ENCODE assay signal across 8 mouse cellular contexts in the genomic region with DNA sequence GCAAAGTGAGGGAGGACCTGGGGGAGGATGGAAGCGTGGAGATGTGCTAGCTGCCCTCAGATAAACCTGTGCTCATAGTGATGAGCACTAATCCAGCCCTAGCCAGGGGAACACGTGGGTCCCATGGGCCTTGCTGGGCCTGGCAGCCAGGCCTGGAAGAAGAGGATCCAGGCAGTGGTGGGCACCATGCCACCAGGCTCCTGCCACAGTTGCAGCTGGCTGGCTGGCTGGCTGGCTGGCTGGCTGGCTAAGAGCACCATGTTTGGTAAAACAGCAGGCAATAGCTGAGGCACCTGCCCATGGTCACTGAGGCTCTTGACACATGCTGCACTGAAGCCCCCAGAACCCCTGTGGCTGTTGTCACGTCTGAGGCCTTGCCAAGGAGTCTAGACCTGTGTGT. TPM values are rescaled to one million over a fixed set of nuclear protein-coding genes. Genes with fewer than 3 reads are reported as not detected.
DNase-seq lines count a peak whose midpoint lies in the region; ATAC-seq and TF ChIP-seq lines count a peak whose summit lies in the region.

No protein-coding gene starts in this region.

- TF ChIP-seq EP300 in lung, postnatal 0 days (IDR thresholded peaks at IDR 0.05) = no peak

- DNase-seq in lung, postnatal 10 days = peak; percentile 51
- no peak for DNase-seq in lung, postnatal 0 days (ENCODE audit: low spot score)
- DNase-seq in cerebellum, postnatal 14 days = peak; percentile 62 to 83
- peak; percentile 68 for DNase-seq in heart, adult 8-10 months (ENCODE audit: low spot score)
- DNase-seq in layer of hippocampus, adult 2 months (ENCODE audit: low spot score in 2 of 2) = peak in 1 of 2 experiments; percentile 47
- peak; percentile 45 for DNase-seq in ovary, postnatal 14 days (ENCODE audit: low spot score)

- H3K9ac ChIP-seq in lung, postnatal 0 days (replicated peaks; ENCODE audit: low read depth) = no peak overlapping the region

- H3K27me3 ChIP-seq in lung, postnatal 0 days (replicated peaks; ENCODE audit: insufficient read depth, low read length) = no peaks in the 10 kb centered on the region

- no peaks in the 10 kb centered on the region for H3K9me3 ChIP-seq in lung, postnatal 0 days (ENCODE audit: low read length)

- peaks cover 10% of the 10 kb centered on the region; the same call in 1 of the 2 replicates for H3K4me1 ChIP-seq in lung, postnatal 0 days (ENCODE audit: insufficient read depth, low read depth, low read length)

- no peak overlapping the region for H3K4me2 ChIP-seq in lung, postnatal 0 days (replicated peaks; ENCODE audit: low read depth, low read length)

- no peak overlapping the region for H3K27ac ChIP-seq in lung, postnatal 0 days (ENCODE audit: low read length)
- H3K27ac ChIP-seq in layer of hippocampus, adult 2 months = peak overlapping the region; percentile 59; the same call in 1 of the 2 replicates

- no peak for ATAC-seq in lung, postnatal 0 days
- ATAC-seq in megakaryocyte progenitor cell, adult 5-6 weeks (replicated peaks; ENCODE audit: poor library complexity) = no peak
- ATAC-seq in CD4-positive, CD25-positive, alpha-beta regulatory T cell, adult 4 months = no peak

- WGBS in lung, postnatal 0 days = 58% methylated on average over 3 of the region's 3 CpGs

- H3K36me3 ChIP-seq in lung, postnatal 0 days (ENCODE audit: insufficient read depth, low read length) = no peaks in the 10 kb centered on the region

- H3K4me3 ChIP-seq in lung, postnatal 0 days (ENCODE audit: low read depth, low read length) = no peak overlapping the region
- no peak overlapping the region for H3K4me3 ChIP-seq in layer of hippocampus, adult 2 months

- no peak for TF ChIP-seq CTCF in lung, postnatal 0 days (IDR thresholded peaks at IDR 0.05)
- TF ChIP-seq CTCF in layer of hippocampus, adult 2 months (conservative IDR thresholded peaks at IDR 0.05) = no peak

RNA-seq across cellular contexts. Expression of gene Stpg4, which starts 59.9 kb away (rescaled TPM):
- not detected in 2 replicates for polyA plus RNA-seq in lung, postnatal 0 days (2015; fragmentation: Nextera tagmentation; extraction: Ambion mirVana)
- total RNA-seq in heart, adult 8-10 months (2022) = not detected
- total RNA-seq in layer of hippocampus, adult 2 months (2021) = not detected
- 1.0 TPM in 1 of 2 replicates, not detected in the other for total RNA-seq in megakaryocyte progenitor cell, adult 5-6 weeks (2015)
- not detected in 2 replicates for total RNA-seq in megakaryocyte progenitor cell, adult 5-6 weeks (2017)
- polyA plus RNA-seq in CD4-positive, CD25-positive, alpha-beta regulatory T cell, adult 4 months (2017; shearing (Covaris generic)) = not detected
